ENCODE assay signal across 9 mouse cellular contexts in the genomic region with DNA sequence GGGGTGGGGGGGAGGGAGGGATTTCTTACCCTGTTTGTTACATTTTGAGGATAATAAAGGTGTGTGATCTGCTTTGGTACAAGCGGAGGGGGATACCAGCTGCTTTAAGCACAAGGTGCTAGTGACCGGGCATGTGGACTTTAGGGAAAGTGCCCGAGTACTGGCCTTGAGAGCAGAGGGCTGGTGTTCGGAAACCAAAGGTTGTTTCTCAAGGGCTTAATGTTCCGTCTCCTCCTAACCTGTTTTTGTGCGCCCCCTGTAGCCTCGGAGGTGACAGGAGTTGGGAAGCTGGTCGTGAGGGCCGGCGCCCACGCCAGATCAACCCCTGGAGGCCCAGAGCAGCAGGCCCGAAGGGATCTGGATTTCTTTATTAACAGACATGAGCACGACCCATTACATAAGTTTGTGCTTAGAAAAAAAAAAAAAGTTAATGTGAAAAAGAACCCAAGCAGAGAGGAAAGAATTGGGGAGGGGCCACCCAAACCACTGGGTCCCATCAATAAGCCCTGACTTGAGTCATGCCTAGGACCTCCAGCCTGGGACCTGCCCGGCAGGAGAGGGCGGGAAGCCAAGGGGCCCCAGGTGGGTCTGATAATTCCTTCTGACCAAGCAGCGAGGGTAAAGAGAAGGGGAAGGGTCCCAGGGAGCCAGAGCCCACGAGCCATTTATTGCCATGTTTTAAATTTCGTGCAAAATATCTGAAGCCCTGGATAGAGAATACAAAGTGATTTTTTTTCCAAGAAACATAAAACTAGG. TPM values are rescaled to one million over a fixed set of nuclear protein-coding genes. Genes with fewer than 3 reads are reported as not detected.
DNase-seq lines count a peak whose midpoint lies in the region; ATAC-seq and TF ChIP-seq lines count a peak whose summit lies in the region.
"Had no signal": no experiment of that assay in that cellular context is flagged by ENCODE, and none has a peak within 500 bp of the region (broad histone marks: within the 10 kb centered on the region; RNA-seq: fewer than 3 reads in every experiment).

No protein-coding gene starts in this region.

- H3K9me3 ChIP-seq in heart, embryonic 13.5 days: no peaks in the 10 kb centered on the region
- no peaks in the 10 kb centered on the region for H3K9me3 ChIP-seq in ES-Bruce4 (replicated peaks; ENCODE audit: control insufficient read depth, insufficient read depth, low read length, poor library complexity, severe bottlenecking)
- no peaks in the 10 kb centered on the region for H3K9me3 ChIP-seq in limb, embryonic 13.5 days

- ATAC-seq in heart, embryonic 13.5 days (ENCODE audit: extremely low read depth, insufficient number of reproducible peaks, low FRiP score, low TSS enrichment): no peak
- ATAC-seq in limb, embryonic 13.5 days (ENCODE audit: low FRiP score, low read depth): no peak

- H3K4me3 ChIP-seq in heart, embryonic 13.5 days: peak overlapping the region; percentile 60
- peak overlapping the region; percentile 93 for H3K4me3 ChIP-seq in ES-Bruce4 (ENCODE audit: low read depth, low read length)
- peak overlapping the region; percentile 42 for H3K4me3 ChIP-seq in embryonic fibroblast, embryonic 13.5 days (ENCODE audit: insufficient read depth, low read length)
- H3K4me3 ChIP-seq in limb, embryonic 13.5 days: peak overlapping the region; percentile 63

- no peak for DNase-seq in heart, adult 9 months (ENCODE audit: low spot score in 2 of 2)
- peak; percentile 50 for DNase-seq in retina, postnatal 1 day
- DNase-seq in spleen, postnatal 36 days (ENCODE audit: low spot score in 2 of 2): no peak
- DNase-seq in gastrocnemius, postnatal 10 days: no peak

- H3K27ac ChIP-seq in heart, embryonic 13.5 days (replicated peaks): peak overlapping the region; percentile 33
- no peak overlapping the region for H3K27ac ChIP-seq in ES-Bruce4 (ENCODE audit: insufficient read depth, low read length)
- H3K27ac ChIP-seq in embryonic fibroblast, embryonic 13.5 days (ENCODE audit: insufficient read depth, low read length): peak overlapping the region; percentile 15; the same call in 1 of the 2 replicates
- H3K27ac ChIP-seq in limb, embryonic 13.5 days: no peak overlapping the region

- TF ChIP-seq CTCF in ES-Bruce4 (IDR thresholded peaks at IDR 0.05; ENCODE audit: low read depth, low read length): peak; percentile 45
- peak; percentile 25; the same call in 1 of the 2 replicates for TF ChIP-seq CTCF in embryonic fibroblast, embryonic 13.5 days (IDR thresholded peaks at IDR 0.05; ENCODE audit: borderline replicate concordance, insufficient read depth, low read length)

- peaks cover 32% of the 10 kb centered on the region for H3K4me1 ChIP-seq in heart, embryonic 13.5 days
- no peaks in the 10 kb centered on the region for H3K4me1 ChIP-seq in ES-Bruce4 (ENCODE audit: control insufficient read depth, insufficient read depth, low read length)
- no peaks in the 10 kb centered on the region; the same call in 1 of the 2 replicates for H3K4me1 ChIP-seq in embryonic fibroblast, embryonic 13.5 days (ENCODE audit: control insufficient read depth, insufficient read depth, low read length)
- H3K4me1 ChIP-seq in limb, embryonic 13.5 days: peaks cover 41% of the 10 kb centered on the region

- TF ChIP-seq POLR2A in ES-Bruce4 (IDR thresholded peaks at IDR 0.05; ENCODE audit: insufficient read depth, low read length): no peak
- no peak for TF ChIP-seq POLR2A in embryonic fibroblast, embryonic 13.5 days (IDR thresholded peaks at IDR 0.05; ENCODE audit: low read depth, low read length)

- peaks cover 44% of the 10 kb centered on the region for H3K36me3 ChIP-seq in heart, embryonic 13.5 days
- H3K36me3 ChIP-seq in ES-Bruce4 (ENCODE audit: control insufficient read depth, insufficient read depth, low read length, poor library complexity, severe bottlenecking): no peaks in the 10 kb centered on the region
- H3K36me3 ChIP-seq in limb, embryonic 13.5 days: peaks cover 50% of the 10 kb centered on the region

- peaks cover 89% of the 10 kb centered on the region for H3K27me3 ChIP-seq in heart, embryonic 13.5 days (replicated peaks)
- no peaks in the 10 kb centered on the region for H3K27me3 ChIP-seq in ES-Bruce4 (ENCODE audit: control insufficient read depth, insufficient read depth, low read length, poor library complexity, severe bottlenecking)
- H3K27me3 ChIP-seq in limb, embryonic 13.5 days: no peaks in the 10 kb centered on the region

- H3K4me2 ChIP-seq in heart, embryonic 13.5 days: peak overlapping the region; percentile 88
- peak overlapping the region; percentile 98 for H3K4me2 ChIP-seq in limb, embryonic 13.5 days (replicated peaks)

- no peak for TF ChIP-seq EP300 in ES-Bruce4 (IDR thresholded peaks at IDR 0.05; ENCODE audit: insufficient read depth, low read depth, low read length)

- WGBS in heart, embryonic 13.5 days: 23% methylated on average over 18 of the region's 18 CpGs
- WGBS in limb, embryonic 13.5 days: 13% methylated on average over 18 of the region's 18 CpGs

- peak overlapping the region; percentile 79 for H3K9ac ChIP-seq in heart, embryonic 13.5 days
- peak overlapping the region; percentile 79 for H3K9ac ChIP-seq in ES-Bruce4 (ENCODE audit: low read depth, poor library complexity, severe bottlenecking)
- H3K9ac ChIP-seq in limb, embryonic 13.5 days: peak overlapping the region; percentile 81

RNA-seq across cellular contexts. Expression of a gene that starts 9.2 kb away (rescaled TPM):
- polyA plus RNA-seq in heart, embryonic 13.5 days (2015; fragmentation: Nextera tagmentation; extraction: Ambion mirVana): not detected in 2 replicates
- 3.1 and 3.4 TPM in 2 replicates for polyA plus RNA-seq in ES-Bruce4 (2011; ENCODE audit: insufficient read depth, insufficient read length, low read depth, missing spikeins)
- polyA plus RNA-seq in embryonic fibroblast, embryonic 13.5 days (2011; ENCODE audit: insufficient read length, low read depth, missing spikeins): 2.5 and 4.6 TPM in 2 replicates
- polyA plus RNA-seq in limb, embryonic 13.5 days (2015; fragmentation: Nextera tagmentation; extraction: Ambion mirVana): 0.79 and 0.87 TPM in 2 replicates
- total RNA-seq in gastrocnemius, postnatal 10 days (2021): 1 to 10 TPM; 2.1 to 2.5 TPM
- total RNA-seq: liver, adult 2 months had no signal

RNA-seq across cellular contexts. Expression of a gene that starts 14.7 kb away (rescaled TPM):
- polyA plus RNA-seq in heart, embryonic 13.5 days (2015; fragmentation: Nextera tagmentation; extraction: Ambion mirVana): 83.8 and 84.9 TPM in 2 replicates
- polyA plus RNA-seq in ES-Bruce4 (2011; ENCODE audit: insufficient read depth, insufficient read length, low read depth, missing spikeins): 43.6 and 44.3 TPM in 2 replicates
- 105 and 139 TPM in 2 replicates for polyA plus RNA-seq in embryonic fibroblast, embryonic 13.5 days (2011; ENCODE audit: insufficient read length, low read depth, missing spikeins)
- 297 and 304 TPM in 2 replicates for polyA plus RNA-seq in limb, embryonic 13.5 days (2015; fragmentation: Nextera tagmentation; extraction: Ambion mirVana)
- total RNA-seq in gastrocnemius, postnatal 10 days (2021): 10 to 100 TPM; 52.6 to 71.2 TPM

RNA-seq across cellular contexts. Expression of a gene that starts 28.4 kb away (rescaled TPM):
- polyA plus RNA-seq in heart, embryonic 13.5 days (2015; fragmentation: Nextera tagmentation; extraction: Ambion mirVana): 16.7 and 17.7 TPM in 2 replicates
- 58.2 and 63.4 TPM in 2 replicates for polyA plus RNA-seq in ES-Bruce4 (2011; ENCODE audit: insufficient read depth, insufficient read length, low read depth, missing spikeins)
- 37.7 and 42.9 TPM in 2 replicates for polyA plus RNA-seq in embryonic fibroblast, embryonic 13.5 days (2011; ENCODE audit: insufficient read length, low read depth, missing spikeins)
- polyA plus RNA-seq in limb, embryonic 13.5 days (2015; fragmentation: Nextera tagmentation; extraction: Ambion mirVana): 48.1 and 50.1 TPM in 2 replicates
- 10 to 100 TPM; 17.4 to 22.3 TPM for total RNA-seq in gastrocnemius, postnatal 10 days (2021)

RNA-seq across cellular contexts. Expression of a gene that starts 40.2 kb away (rescaled TPM):
- polyA plus RNA-seq in heart, embryonic 13.5 days (2015; fragmentation: Nextera tagmentation; extraction: Ambion mirVana): 402 and 437 TPM in 2 replicates
- 84.4 and 97.7 TPM in 2 replicates for polyA plus RNA-seq in ES-Bruce4 (2011; ENCODE audit: insufficient read depth, insufficient read length, low read depth, missing spikeins)
- polyA plus RNA-seq in embryonic fibroblast, embryonic 13.5 days (2011; ENCODE audit: insufficient read length, low read depth, missing spikeins): 132 and 179 TPM in 2 replicates
- polyA plus RNA-seq in limb, embryonic 13.5 days (2015; fragmentation: Nextera tagmentation; extraction: Ambion mirVana): 175 and 181 TPM in 2 replicates
- 100 to 1,000 TPM; 458 to 513 TPM for total RNA-seq in gastrocnemius, postnatal 10 days (2021)

RNA-seq across cellular contexts. Expression of a gene that starts 46.7 kb away (rescaled TPM):
- polyA plus RNA-seq in heart, embryonic 13.5 days (2015; fragmentation: Nextera tagmentation; extraction: Ambion mirVana): 0.28 and 2.2 TPM in 2 replicates
- not detected in 2 replicates for polyA plus RNA-seq in ES-Bruce4 (2011; ENCODE audit: insufficient read depth, insufficient read length, low read depth, missing spikeins)
- polyA plus RNA-seq in embryonic fibroblast, embryonic 13.5 days (2011; ENCODE audit: insufficient read length, low read depth, missing spikeins): not detected in 2 replicates
- polyA plus RNA-seq in limb, embryonic 13.5 days (2015; fragmentation: Nextera tagmentation; extraction: Ambion mirVana): 0.08 and 0.51 TPM in 2 replicates
- under 1 TPM in 1 of 2 experiments, not detected in 1; 0.34 TPM for total RNA-seq in gastrocnemius, postnatal 10 days (2021)

Comparison
In these comparisons a context has a peak if more than half of its experiments do, and no peak if none do; other contexts are left out.
1. H3K27ac ChIP-seq: peak in heart, embryonic 13.5 days (single experiment) and embryonic fibroblast, embryonic 13.5 days (single experiment); none in ES-Bruce4 (single experiment) and limb, embryonic 13.5 days (single experiment).
2. H3K4me3 ChIP-seq: peak in every context shown above with its lines; median percentile 93 in ES-Bruce4; 63 in limb, embryonic 13.5 days; 60 in heart, embryonic 13.5 days; 42 in embryonic fibroblast, embryonic 13.5 days.
3. Peak in every context shown above with its lines, with median percentiles within 50 percentile points of each other: H3K9ac ChIP-seq.